Mouse (Mus musculus): ENCODE results near the gene Gnb1.

Gene Gnb1

DNA sequence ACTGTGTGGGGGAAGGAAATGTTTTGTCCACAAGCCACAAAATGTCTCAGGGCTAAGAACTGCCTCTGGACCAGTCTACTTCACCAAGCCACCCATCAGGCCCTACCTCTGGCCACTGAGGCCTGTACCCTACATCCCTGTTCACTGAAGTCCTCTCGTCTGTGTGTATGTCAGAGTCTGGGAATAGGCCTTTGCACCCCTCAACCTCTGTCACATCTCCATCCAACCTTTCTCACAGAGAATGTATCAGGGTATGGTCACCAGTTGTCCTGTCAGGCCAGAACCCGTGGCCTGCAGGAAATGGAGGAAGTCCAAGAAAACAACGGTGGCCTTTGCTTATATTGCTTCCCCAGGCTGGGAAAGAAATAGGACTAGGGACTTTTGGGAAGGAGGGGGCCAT lies 5.6 kb upstream of the Gnb1 start:
- no peak for ATAC-seq (ENCODE audit: low TSS enrichment)

DNA sequence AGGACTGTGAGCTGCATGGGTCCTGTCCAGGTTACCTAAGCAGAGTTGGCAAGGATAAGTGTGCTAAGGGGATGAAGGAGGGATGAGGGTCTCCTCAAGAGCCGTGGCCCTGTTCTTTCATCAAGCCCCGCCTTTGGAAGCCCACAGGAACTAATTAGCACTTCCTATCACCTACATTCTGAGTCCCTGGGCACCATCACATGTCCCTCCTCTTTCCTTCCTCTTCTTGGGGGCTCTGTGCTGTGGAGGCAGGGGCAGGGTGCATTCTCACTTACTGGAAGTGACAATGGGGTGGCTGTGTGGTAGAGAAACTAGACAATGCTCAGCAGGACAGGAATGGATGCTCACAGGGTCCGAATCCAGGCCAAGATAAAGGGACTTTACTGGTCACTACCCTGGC lies 3.4 kb upstream of the Gnb1 start:
- ATAC-seq (ENCODE audit: low TSS enrichment): no peak

DNA sequence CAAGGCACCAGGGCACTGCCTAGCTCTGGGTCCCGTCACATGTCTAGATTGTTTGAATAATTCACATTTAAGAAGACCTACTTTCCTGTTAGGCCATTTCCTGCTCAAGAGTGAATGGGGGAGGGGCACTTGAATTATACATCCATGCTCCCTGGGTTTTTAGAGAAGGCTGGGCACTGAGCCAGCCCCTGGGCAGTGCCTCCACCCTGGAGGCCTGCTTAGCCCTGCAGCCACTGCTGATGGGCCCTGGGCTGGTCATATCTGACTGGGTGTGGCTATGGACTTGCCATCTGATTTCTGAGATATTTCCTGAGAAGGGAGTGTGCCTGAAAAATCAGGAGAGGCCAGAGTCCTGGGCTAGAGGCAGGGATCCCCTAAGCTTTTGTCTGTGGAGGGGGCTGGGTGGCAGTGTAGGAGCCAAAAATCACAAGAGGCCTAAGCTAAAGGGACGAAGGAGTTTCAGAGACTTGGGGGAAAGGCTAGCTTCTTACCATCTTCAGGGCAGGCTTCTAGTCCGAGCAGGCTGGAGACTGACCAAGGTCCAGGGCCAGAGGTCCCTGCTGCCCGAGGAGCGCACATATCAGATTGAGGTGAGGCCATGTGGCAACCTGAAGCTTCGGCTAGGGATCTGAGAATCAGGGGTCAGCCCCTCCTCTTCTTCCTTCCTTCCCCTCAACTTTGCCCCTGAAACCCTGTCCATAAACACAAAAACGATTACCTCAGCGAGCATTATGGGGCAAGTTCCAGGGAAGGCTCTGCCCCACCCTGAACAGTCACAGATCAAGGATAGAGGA lies 2.7 kb upstream of the Gnb1 start:
- no peak for ATAC-seq (ENCODE audit: low TSS enrichment)

DNA sequence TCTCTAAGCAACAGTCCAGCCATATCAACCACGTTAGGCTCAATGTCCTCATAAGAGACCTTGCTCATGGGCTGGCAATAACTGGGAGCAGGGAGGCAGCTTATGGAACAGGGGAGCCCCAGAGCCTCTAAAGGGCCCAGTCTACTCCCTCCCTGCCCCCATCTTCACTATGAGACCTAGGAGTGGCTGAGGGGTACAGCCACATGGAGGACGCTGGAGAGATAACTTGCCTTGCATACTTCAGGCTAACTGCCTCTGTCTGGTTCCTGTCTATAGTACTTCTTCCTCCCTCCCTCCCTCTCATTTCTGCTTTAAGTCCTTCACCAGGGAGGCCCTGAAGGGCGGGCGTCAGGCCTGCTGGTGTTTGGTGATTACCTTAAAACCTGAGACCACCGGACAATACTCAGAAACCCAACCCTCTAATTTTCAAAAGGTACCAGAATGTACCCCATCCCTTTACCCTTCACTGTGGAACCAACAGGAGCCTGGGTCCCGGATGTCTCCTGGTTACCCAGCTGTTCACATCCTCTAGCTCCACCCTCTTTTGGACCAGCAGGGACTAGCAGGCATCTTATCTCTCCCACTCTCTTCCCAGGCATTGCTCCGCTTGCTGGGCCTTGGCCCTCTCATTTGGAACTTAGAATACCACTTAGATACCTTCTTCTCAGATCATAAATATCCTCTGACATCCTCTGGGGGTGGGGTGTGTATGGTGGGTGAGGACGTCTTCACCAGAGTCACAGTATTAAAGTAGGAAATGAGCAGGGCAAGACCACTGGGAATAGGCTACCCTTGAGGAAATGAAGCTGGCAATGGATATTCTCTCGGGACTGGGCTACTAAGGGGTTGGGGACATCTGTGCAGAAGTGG lies 1.8 kb upstream of the Gnb1 start:
- no peak for ATAC-seq (ENCODE audit: low TSS enrichment)

DNA sequence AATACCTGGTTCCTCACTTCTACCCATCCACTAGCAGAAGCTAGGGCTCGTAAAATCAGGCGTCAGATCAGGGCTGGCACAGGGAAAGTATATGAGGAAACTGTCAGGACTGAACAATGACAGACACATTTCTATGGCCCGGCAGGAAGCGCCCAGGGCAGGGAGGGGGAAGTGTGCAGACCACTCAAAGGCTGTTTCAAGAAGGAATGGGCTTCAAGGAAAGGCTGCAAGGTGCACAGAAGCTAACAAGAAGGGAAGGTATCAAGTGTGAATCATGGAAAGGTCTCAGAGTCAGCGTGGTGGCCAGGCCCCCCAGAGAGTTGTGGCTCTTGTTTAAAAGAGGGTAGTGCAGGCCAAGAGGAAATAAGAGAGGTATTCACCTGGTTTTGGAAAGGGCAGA lies 705 bp upstream of the Gnb1 start:
- no peak for ATAC-seq (ENCODE audit: low TSS enrichment)

DNA sequence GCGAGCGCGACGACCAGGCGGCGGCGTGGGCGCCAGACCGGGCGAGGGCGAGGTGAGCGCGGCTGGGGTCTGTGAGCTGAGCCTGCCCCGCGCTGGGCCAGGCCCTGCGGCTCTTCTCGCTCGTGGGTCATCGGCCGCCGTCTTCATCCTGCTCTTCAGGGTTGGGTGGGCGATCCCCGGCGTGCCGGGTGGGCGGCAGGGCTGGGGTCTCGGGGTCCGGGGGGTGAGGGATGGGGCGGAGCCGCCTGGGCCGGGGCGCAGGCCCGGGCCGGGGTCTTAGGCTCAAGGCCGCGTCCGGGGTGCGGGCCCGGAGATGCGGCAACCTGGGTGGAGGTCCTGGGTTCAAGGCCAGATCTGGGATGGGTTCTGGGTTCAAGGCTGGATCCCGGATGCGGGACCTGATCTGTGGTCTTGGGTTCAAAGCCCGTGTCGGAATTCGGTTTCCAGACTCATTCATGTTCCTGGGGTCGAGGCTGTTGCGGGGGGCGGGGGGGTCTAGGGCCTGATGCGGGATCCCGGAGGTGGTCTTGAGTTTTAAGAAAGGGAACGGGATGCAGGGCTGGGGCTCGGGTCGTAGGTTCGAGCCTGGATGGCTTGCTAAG lies 469 bp downstream of the Gnb1 start:
- no peak for ATAC-seq (ENCODE audit: low TSS enrichment)

DNA sequence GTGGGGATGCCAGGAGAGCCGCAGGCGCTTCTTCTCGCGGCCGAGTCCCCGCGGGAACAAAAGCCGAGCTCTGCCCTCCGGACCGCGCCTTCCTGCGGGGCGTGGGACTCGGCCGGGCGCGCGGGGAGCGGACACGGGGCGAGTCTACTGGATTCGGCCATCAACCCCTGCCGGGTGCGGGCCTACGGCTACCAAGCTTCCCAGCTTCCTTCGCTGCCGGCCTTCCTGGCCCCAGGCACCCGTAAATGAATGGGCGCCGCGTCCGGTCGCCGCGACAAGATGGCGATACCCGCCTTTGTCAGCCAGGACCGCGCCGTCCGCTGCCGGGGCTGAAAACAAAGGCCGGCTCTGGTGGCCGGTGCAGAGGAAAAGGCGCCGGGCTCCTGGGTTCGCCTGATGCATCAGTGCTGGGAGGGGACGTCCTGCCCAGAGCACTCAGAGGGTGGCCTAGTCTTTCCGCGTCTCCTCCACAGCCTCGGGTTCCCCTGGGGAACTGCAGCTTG lies 1.0 kb downstream of the Gnb1 start:
- peak; percentile 33; the same call in 1 of the 2 replicates for ATAC-seq (ENCODE audit: low TSS enrichment)

DNA sequence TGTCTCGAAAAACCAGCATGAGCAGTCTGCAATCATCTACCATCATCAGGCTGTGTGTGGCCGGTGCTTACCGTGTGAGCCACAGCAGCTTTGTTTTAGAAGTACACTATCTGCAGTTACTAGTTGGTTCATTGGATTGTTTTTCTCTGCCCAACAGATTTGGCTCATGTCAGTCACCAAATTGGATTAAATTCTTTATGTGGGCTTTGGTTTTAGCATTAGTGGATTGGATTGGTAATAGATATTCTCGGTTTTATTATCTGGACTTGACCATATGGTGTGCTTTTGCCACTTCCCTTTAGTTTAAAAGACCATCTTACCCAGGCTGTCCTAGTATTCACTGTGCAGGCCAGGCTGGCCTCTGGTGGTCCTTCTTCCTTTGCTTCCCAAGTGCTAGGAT lies 3.7 kb downstream of the Gnb1 start:
- no peak for ATAC-seq (ENCODE audit: low TSS enrichment)

DNA sequence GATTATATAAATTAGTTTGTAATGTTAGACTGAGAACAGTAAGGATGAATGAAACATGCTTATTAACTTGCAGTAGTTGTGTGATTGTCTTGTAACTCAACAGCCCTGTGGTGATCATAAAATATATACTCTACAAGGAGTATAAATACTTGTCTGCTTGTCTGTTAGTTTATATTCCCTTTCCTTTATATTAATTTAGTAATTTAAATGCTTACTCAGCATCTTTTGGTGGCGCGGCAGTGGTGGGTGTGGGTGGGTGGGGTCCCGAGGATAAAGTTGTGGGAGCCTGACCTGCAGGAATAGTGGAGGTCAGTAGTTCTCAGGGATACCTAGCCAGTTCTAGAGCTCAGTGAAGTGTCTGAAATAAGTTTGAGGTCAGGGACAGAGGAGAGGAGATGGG lies 6.8 kb downstream of the Gnb1 start:
- no peak for ATAC-seq (ENCODE audit: low TSS enrichment)

DNA sequence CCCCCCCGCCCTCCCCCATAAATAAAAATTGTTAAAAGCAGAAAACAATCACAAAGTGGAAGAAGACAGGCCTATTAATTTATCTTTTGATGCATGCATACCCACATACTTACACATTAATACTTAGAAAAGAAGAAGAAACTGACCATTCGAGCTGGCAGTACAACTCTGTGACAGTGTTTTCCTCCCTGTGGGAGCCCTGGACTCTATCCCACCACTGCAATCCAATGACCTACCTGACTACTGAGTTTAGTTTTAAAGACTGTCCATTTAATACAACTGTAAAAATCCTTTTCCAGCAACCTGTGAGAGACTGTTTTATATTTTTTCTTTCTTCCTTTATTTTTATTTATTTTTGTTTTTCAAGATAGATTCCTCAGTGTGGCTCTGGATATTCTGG lies 10.0 kb downstream of the Gnb1 start:
- ATAC-seq (ENCODE audit: low TSS enrichment): no peak

DNA sequence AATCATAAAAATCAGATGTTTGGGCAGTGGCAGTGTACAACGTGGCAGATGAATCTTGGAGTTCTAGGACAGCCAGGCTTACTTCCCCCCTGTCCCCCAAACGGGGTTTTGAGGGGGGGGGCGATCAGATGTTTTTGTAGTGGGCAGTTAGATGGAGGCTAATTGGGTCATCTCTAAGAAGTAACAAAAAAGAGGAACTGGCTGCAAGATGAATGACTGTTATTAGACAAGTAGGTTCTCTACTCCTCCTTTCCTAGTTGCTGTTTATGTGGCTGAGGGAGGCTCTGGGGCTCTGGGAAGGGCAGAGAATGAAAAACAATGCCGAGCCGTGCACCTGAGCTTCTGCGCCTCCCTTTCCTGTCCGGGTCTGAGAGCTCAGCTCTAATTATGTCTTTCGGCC lies 13.9 kb downstream of the Gnb1 start:
- ATAC-seq (ENCODE audit: low TSS enrichment): no peak; the same call in 1 of the 2 replicates

DNA sequence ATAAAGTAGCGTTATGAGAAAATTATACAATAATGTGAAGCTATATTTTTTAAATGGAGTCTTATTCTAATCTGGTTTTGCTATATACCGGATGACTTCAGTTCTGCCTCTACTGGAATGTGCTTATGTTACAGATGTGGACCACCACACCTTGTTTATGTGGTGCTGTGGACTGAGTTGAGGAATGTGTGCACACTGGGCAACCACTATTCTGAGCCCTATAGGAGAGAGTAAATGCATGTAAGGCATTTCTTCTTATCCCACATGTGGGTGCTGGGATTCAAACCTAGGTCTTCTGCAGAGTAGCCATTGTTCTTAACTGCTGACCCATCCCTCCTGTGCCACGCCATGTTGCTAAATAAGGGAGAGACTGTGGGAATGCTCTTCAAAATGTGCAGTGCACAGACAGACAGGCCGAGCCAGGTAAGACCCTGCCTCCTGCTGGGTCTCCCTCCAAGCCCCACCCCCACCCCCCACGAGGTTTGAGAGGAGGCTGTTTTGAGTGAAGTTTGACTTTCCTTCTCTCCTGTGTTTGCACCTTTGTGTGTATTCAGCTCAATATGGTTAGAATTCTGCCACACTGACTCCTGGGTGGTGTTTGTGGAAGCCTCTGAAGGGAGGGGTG lies 14.6 kb downstream of the Gnb1 start:
- ATAC-seq (ENCODE audit: low TSS enrichment): no peak

DNA sequence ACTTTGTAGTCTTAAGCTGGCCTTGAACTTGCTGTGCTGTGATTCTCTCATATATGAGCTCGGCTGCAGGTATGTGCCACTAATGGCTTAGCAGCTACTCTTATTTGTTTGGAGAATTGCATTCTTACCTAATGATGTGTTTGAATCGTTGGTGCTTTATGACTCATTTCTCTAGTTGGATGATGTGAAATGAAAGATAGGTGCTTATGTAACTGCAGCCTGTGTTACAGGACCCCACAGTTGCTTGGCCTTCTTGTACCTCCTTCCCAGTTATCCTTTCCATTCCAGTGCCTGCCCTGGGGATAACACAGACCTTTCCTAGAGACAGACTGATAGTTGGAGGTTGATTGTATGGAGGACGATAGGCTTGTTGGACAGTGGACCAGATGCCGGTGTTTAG lies 17.5 kb downstream of the Gnb1 start:
- ATAC-seq (ENCODE audit: low TSS enrichment): no peak

DNA sequence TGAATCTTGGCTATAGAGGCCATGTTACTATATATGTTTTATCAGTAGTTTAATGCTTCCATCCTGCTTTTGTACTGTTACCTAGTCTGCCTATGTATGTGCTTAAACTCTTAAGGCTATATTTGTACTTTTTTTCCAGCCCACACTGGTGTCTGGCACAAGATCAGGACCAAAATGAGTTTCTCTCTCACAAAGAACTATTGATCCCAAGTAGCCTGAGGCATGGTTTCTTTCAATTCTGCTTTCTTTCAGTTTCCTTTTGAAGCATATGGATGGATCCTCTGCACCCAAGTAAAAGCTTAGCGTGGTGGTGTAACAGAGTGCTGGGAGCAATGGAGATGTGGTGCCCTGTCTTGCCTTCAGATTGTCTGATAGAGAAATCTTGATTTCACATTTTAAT lies 19.8 kb downstream of the Gnb1 start:
- no peak for ATAC-seq (ENCODE audit: low TSS enrichment)

DNA sequence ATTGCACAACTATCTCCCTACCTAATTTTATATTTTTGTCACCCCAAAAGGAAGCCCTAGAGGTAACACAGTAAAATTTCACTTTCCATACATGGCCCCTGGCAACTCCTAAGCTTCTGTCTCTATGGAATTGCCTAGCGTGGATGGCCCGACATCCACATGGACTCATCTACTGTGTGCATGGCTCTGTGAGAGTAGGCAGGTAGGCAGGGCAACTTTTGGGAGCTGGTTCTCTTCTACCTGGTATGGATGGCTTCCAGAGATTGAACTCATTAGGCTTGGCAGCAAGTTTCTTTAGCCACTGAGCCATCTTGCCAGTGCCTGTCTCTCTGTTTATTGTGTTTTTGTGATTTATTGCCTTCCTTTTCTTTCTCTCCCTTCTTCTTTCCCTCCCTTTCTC lies 23.6 kb downstream of the Gnb1 start:
- no peak for ATAC-seq (ENCODE audit: low TSS enrichment)

DNA sequence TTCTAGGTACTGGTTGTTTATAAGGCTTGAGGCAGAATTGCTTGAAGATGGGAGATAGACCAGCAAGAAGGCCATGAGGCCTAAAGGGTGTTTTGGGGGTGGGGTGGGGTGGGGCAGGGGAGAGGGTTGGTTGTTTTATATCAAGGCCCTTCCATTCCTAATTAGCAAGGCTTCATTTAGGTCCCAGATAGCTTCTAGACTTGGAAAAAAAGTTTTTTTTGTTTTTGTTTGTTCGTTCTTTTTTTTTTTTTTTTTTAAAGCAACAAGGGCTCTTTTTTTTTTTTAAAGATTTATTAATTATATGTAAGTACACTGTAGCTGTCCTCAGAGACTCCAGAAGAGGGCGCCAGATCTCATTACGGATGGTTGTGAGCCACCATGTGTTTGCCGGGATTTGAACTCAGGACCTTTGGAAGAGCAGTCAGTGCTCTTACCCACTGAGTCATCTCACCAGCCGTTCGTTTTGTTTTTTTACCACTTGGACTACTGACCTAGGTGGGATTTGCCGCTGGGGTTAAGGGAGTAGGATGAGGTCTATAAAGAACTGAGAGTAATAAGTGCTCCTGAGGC lies 26.9 kb downstream of the Gnb1 start:
- ATAC-seq (ENCODE audit: low TSS enrichment): no peak

DNA sequence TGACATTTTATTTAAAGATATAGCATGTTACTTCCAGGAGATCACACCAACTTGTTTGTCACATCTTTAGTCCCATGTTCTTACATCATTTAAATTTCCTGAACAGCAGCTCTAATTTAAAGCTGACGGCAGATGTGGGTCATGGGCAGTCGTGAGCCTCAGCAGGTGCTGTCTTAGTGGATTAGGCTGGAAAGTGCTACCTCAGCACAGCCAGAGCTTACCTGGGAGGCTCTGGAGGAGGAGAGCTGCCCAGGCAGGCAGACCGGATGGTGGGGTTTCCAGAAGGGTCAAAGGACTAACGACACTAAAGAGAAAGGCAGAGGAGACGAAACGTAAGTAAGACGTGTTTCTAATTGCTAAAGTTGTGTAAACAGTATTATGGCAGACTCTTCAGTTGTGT lies 31.2 kb downstream of the Gnb1 start:
- ATAC-seq (ENCODE audit: low TSS enrichment): no peak

DNA sequence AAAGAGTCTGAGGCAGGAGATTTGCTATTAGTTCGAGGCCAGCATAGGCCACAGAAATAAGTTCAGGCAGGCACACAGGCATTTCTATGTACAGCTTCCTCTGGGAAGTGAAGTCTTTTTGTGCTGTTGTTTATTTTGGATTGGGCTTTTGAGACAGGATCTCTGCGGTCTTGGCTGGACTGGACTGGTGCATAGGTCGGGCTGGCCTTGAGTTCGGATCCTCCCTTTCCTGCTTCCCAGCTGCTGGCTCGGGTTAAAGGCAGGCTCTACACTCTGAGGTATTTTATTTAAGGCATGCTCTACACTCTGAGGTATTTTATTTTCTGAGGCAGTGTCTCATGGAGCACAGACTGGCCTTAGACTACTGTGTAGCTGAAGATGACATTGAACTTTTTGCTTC lies 34.6 kb downstream of the Gnb1 start:
- no peak for ATAC-seq (ENCODE audit: low TSS enrichment)

DNA sequence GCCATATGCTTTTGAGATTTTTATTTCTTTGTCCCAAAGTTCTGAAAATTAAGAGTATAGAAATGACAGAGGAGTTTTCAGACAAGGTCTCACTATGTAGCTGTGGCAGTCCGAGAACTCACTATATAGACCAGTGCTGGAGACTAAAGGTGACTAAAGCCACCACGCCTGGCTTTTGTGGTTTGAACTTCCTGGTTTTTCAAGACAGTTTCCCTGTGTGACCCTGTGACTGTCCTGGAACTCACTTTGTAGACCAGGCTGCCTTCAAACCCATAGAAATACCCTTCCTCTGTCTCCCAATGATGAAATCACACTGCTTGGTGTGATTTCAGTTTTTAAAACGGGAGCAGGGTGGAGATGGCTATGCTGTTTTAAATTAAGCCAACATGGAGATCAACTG lies 38.1 kb downstream of the Gnb1 start:
- ATAC-seq (ENCODE audit: low TSS enrichment): no peak

DNA sequence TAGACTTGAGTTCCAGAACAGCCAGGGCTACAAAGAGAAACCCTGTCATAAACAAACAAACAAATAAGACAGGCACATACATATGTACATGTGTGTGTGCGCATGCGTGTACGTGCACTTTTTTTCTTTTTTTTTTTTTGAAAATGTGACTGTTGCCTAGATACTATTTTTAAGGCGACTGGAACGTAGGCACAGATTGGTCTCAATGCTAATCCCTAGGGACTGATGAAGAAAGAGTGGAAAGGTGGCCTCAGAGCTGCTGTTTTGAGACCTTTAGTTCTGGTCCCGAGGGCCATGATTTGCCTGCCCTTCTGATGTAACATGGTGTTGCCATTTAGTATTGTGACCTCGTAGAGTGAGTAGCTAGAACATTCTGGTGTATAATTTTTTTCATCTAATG lies 58.8 kb downstream of the Gnb1 start:
- ATAC-seq (ENCODE audit: low TSS enrichment): no peak

DNA sequence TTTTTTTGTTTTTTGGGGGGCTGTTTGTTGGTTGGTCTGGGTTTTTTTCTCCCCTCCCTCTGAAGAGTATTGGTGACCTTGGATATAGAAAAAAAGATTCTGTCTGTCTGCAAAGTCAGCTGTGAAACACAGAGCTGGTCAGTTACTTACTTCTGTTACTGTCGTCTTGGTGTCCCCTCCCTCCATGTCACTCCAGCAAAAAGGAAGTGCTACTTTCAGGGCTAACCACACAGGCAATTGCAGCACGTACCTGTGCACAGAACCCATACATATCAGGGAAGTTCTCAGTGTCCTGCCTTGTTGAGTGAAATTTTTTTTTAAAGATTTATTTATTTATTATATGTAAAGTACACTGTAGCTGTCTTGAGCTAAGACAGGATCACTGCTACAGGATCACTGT lies 59.3 kb downstream of the Gnb1 start:
- ATAC-seq (ENCODE audit: low TSS enrichment): no peak

DNA sequence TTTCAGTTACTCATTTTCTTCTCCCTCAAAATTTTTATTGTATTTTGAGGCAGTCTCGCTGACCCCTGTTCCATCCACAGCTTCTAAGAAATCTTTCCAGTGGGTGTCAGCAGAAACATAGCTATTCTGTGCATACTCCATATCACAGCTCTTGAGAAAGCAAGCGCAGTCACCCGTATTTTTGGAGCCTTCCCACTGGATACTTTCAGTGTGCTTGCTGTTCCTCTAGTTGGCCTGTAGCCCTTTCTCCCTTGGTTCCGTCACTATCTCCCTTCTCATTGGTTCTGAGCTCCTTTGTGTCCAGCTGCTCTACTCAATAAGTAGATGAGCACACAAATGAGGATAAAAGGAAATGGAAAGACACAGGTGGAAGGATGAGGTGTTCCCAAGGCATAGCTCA lies 59.9 kb downstream of the Gnb1 start:
- ATAC-seq (ENCODE audit: low TSS enrichment): peak; percentile 62; the same call in 1 of the 2 replicates
